Mouse (Mus musculus): Measurements from ENCODE around the gene Rhbdd1. TPM values are rescaled to one million over a fixed set of nuclear protein-coding genes. Genes with fewer than 3 reads are reported as not detected.

Rhbdd1 gene
- total and polyA plus RNA-seq, 3 experiments, result 10.7 to 11.3 (median 11.2) TPM

DNA sequence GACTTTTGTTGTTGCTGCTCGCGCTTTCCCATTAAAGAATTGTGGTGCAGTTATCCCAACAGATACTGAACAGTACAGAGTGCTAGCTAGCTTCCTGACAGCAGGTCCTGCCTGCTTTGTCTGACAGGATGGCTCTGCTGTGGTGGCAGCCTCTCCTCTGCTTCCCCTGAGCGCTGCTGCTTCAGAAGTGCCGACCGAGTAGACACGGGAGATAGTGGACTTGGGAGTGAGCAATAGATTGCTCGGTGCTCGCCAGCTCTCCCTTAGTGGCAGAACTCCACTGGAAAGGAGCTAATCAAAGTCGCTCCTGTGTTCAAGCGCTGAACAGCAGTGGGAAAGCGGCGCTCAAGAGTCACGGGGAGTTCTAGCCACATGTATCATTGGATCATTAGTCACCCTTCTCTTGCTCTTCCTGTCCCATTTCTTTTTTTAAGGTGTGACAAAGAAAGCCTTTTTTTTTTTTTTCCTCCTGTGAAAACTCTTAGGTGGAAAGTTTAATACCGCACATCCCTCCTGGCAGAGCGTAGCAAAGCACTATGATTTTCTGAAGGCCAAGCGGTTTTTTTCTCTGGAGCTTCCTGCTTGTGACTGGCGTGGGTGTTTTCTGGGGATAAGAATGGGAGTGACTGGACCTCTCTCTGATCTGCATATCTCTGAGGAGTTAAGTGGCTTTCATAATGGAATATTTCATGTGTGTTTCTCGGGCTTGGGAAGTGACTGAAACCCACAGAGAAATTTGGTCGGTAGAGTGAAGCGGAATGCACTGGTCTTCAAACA lies 42.8 kb downstream of the Rhbdd1 start:
- Histone ChIP-seq H3K4me1 (ENCODE audit: control insufficient read depth, insufficient read depth, low read length) (no peaks in the 10 kb centered on the region), H3K79me2 (replicated peaks; ENCODE audit: control insufficient read depth, insufficient read depth, low read length) (no peaks in the 10 kb centered on the region), H3K27ac (peak overlapping the region; percentile 37), H3K36me3 (ENCODE audit: control insufficient read depth, insufficient read depth, low read length) (no peaks in the 10 kb centered on the region), H3K9ac (ENCODE audit: low read depth, low read length) (peak overlapping the region; percentile 3; the same call in 1 of the 2 replicates), H3K4me3 (peak overlapping the region; percentile 33), H3K27me3 (ENCODE audit: control insufficient read depth, insufficient read depth, low read length) (no peaks in the 10 kb centered on the region)
- WGBS, result 24% methylated on average over 20 of the region's 20 CpGs
- TF ChIP-seq EP300 (IDR thresholded peaks at IDR 0.05; ENCODE audit: insufficient read depth, low read depth, low read length) (no peak), POLR2A (IDR thresholded peaks at IDR 0.05; ENCODE audit: insufficient read depth, low read depth, low read length) (no peak), CTCF (IDR thresholded peaks at IDR 0.05) (no peak)
- peak; percentile 32 to 35 for DNase-seq
- intact Hi-C loops (cut with DNase I), result no loop called here

DNA sequence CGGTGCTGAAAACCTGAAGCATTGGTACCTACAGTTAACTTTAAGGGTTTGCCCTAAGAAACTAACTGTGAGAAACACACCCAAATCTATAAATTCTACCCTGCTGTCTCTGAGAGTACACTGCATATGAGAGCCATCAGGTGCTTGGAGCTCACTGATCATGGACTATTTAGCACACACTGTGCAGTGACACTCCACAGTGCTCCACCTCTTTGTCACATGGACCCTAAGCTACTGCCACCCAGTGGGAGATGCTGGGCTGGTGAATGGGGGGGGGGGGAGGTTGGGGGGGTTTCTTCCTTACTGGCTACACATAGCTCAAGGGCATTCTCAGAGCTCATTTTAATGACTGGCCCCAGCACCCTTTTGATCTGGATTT lies 43.4 kb downstream of the Rhbdd1 start:
- no peaks in the 10 kb centered on the region for H3K4me1 ChIP-seq (ENCODE audit: control insufficient read depth, insufficient read depth, low read length)
- no peak overlapping the region for H3K9ac ChIP-seq (ENCODE audit: low read depth, low read length)
- H3K36me3 ChIP-seq (ENCODE audit: control insufficient read depth, insufficient read depth, low read length), result no peaks in the 10 kb centered on the region
- no peak for DNase-seq
- no peaks in the 10 kb centered on the region for H3K27me3 ChIP-seq (ENCODE audit: control insufficient read depth, insufficient read depth, low read length)
- 65% methylated on average over 1 of the region's 1 CpGs for WGBS
- TF ChIP-seq POLR2A (IDR thresholded peaks at IDR 0.05; ENCODE audit: insufficient read depth, low read depth, low read length) (no peak), EP300 (IDR thresholded peaks at IDR 0.05; ENCODE audit: insufficient read depth, low read depth, low read length) (no peak), CTCF (IDR thresholded peaks at IDR 0.05) (no peak)
- H3K79me2 ChIP-seq (replicated peaks; ENCODE audit: control insufficient read depth, insufficient read depth, low read length), result no peaks in the 10 kb centered on the region
- intact Hi-C loops (cut with DNase I), result no loop called here
- H3K4me3 ChIP-seq, result 0 out of 2 replicates have a peak overlapping the region, but pooled peaks have one; percentile 2
- H3K27ac ChIP-seq, result no peak overlapping the region

DNA sequence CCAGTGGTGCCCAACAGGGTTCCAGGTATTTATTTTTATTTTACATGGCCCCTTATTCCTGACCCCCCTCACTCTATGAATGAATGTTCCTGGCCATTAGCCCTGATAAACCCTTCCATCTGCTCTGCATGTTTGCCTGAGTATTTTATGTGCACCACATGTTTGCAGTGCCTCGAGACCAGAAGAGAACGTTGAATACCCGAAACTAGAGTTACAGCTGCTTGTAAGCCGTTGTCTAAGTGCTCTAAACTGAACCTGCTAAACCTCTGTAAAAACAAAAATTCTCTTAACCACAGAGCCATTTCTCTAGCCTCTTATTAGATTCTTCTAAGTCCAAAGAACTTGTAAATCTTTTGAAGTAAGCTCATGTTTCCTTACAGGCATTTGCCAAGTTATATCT lies 45.0 kb downstream of the Rhbdd1 start:
- no peak for DNase-seq
- H3K36me3 ChIP-seq (ENCODE audit: control insufficient read depth, insufficient read depth, low read length), result no peaks in the 10 kb centered on the region
- intact Hi-C loops (cut with DNase I), result no loop called here
- 90% methylated on average over 4 of the region's 4 CpGs for WGBS
- no peaks in the 10 kb centered on the region for H3K27me3 ChIP-seq (ENCODE audit: control insufficient read depth, insufficient read depth, low read length)
- H3K79me2 ChIP-seq (replicated peaks; ENCODE audit: control insufficient read depth, insufficient read depth, low read length), result no peaks in the 10 kb centered on the region
- H3K9ac ChIP-seq (ENCODE audit: low read depth, low read length), result no peak overlapping the region
- H3K27ac ChIP-seq, result no peak overlapping the region
- no peaks in the 10 kb centered on the region for H3K4me1 ChIP-seq (ENCODE audit: control insufficient read depth, insufficient read depth, low read length)
- no peak overlapping the region for H3K4me3 ChIP-seq
- TF ChIP-seq EP300 (IDR thresholded peaks at IDR 0.05; ENCODE audit: insufficient read depth, low read depth, low read length), result no peak
- no peak for TF ChIP-seq CTCF (IDR thresholded peaks at IDR 0.05)
- no peak for TF ChIP-seq POLR2A (IDR thresholded peaks at IDR 0.05; ENCODE audit: insufficient read depth, low read depth, low read length)

DNA sequence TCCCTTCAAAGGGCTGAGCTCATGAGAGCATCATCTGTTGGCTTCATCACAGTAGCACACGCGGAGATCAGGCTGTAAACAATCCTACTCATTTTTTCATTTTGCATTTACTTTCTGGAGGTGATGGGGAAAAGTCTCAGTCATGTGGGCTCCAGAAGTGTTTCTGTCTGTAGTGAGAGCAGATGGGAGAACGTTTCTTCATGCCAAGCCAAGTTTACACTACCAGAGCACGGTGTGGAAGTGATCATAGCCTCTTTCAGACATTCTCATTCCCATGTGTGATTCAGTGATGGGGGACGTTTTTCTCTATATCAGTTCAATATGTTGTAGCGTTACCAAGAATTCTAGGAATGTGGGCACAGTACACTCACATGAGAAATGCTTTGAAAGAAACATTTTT lies 45.9 kb downstream of the Rhbdd1 start:
- Histone ChIP-seq H3K79me2 (replicated peaks; ENCODE audit: control insufficient read depth, insufficient read depth, low read length) (no peaks in the 10 kb centered on the region), H3K27ac (no peak overlapping the region), H3K27me3 (ENCODE audit: control insufficient read depth, insufficient read depth, low read length) (no peaks in the 10 kb centered on the region), H3K9ac (ENCODE audit: low read depth, low read length) (no peak overlapping the region), H3K4me1 (ENCODE audit: control insufficient read depth, insufficient read depth, low read length) (no peaks in the 10 kb centered on the region), H3K4me3 (no peak overlapping the region), H3K36me3 (ENCODE audit: control insufficient read depth, insufficient read depth, low read length) (no peaks in the 10 kb centered on the region)
- no peak for DNase-seq
- TF ChIP-seq CTCF (IDR thresholded peaks at IDR 0.05) (no peak), EP300 (IDR thresholded peaks at IDR 0.05; ENCODE audit: insufficient read depth, low read depth, low read length) (no peak), POLR2A (IDR thresholded peaks at IDR 0.05; ENCODE audit: insufficient read depth, low read depth, low read length) (no peak)
- intact Hi-C loops (cut with DNase I), result no loop called here
- WGBS, result 84% methylated on average over 6 of the region's 6 CpGs

DNA sequence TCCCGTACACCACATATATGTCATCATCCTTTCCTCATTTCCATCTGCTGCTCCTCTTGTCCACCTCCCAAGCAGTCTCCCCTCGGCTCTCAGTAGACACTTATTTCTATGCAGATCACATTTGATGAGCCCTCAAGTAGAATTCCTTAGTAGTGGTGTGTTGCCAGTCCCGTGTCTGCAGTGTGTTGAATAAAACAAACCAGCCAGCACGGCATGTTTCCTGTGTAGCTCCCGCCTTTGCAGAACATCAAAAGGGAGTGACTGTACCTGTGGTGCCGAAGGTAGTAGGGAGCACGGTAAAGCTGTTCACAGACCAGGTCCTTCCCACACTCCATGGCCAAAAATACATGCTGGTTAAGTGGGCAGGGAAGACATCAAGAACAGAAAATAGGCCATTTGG lies 47.8 kb downstream of the Rhbdd1 start:
- 64% methylated on average over 7 of the region's 7 CpGs for WGBS
- DNase-seq, result no peak
- no peak overlapping the region for H3K27ac ChIP-seq
- no peaks in the 10 kb centered on the region for H3K4me1 ChIP-seq (ENCODE audit: control insufficient read depth, insufficient read depth, low read length)
- H3K79me2 ChIP-seq (replicated peaks; ENCODE audit: control insufficient read depth, insufficient read depth, low read length), result no peaks in the 10 kb centered on the region
- TF ChIP-seq EP300 (IDR thresholded peaks at IDR 0.05; ENCODE audit: insufficient read depth, low read depth, low read length) (no peak), CTCF (IDR thresholded peaks at IDR 0.05) (no peak), POLR2A (IDR thresholded peaks at IDR 0.05; ENCODE audit: insufficient read depth, low read depth, low read length) (no peak)
- no peaks in the 10 kb centered on the region for H3K27me3 ChIP-seq (ENCODE audit: control insufficient read depth, insufficient read depth, low read length)
- no peak overlapping the region for H3K4me3 ChIP-seq
- no peaks in the 10 kb centered on the region for H3K36me3 ChIP-seq (ENCODE audit: control insufficient read depth, insufficient read depth, low read length)
- no peak overlapping the region for H3K9ac ChIP-seq (ENCODE audit: low read depth, low read length)
- intact Hi-C loops (cut with DNase I), result no loop called here

DNA sequence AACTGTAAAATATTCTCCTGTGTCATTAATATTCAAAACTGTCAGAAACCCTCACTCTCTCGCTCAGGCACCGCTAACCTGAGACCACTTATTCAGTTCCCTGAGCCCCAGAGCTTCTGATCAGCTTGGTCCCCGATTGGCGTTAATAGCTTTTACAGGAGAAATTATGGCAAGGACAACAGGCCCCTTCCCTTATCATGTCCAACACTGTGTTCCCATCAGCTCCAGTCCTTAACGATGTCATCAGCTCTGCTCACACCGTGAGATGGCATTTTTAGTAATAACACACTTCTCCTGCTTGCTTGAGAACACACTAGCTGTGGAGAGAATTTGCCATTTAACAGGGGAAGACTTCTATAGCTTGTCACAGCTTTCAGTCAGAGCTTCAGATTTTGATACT lies 48.2 kb downstream of the Rhbdd1 start:
- H3K27me3 ChIP-seq (ENCODE audit: control insufficient read depth, insufficient read depth, low read length), result no peaks in the 10 kb centered on the region
- no peaks in the 10 kb centered on the region for H3K79me2 ChIP-seq (replicated peaks; ENCODE audit: control insufficient read depth, insufficient read depth, low read length)
- intact Hi-C loops (cut with DNase I), result no loop called here
- H3K36me3 ChIP-seq (ENCODE audit: control insufficient read depth, insufficient read depth, low read length), result no peaks in the 10 kb centered on the region
- H3K9ac ChIP-seq (ENCODE audit: low read depth, low read length), result no peak overlapping the region
- no peak overlapping the region for H3K4me3 ChIP-seq
- WGBS, result 58% methylated on average over 6 of the region's 6 CpGs
- DNase-seq, result no peak
- no peak overlapping the region for H3K27ac ChIP-seq
- TF ChIP-seq EP300 (IDR thresholded peaks at IDR 0.05; ENCODE audit: insufficient read depth, low read depth, low read length) (no peak), CTCF (IDR thresholded peaks at IDR 0.05) (no peak), POLR2A (IDR thresholded peaks at IDR 0.05; ENCODE audit: insufficient read depth, low read depth, low read length) (no peak)
- H3K4me1 ChIP-seq (ENCODE audit: control insufficient read depth, insufficient read depth, low read length), result no peaks in the 10 kb centered on the region

Data from heart, adult 2 months (tissue).